Mouse (Mus musculus): ENCODE measurements around the gene Pigc.

DNA sequence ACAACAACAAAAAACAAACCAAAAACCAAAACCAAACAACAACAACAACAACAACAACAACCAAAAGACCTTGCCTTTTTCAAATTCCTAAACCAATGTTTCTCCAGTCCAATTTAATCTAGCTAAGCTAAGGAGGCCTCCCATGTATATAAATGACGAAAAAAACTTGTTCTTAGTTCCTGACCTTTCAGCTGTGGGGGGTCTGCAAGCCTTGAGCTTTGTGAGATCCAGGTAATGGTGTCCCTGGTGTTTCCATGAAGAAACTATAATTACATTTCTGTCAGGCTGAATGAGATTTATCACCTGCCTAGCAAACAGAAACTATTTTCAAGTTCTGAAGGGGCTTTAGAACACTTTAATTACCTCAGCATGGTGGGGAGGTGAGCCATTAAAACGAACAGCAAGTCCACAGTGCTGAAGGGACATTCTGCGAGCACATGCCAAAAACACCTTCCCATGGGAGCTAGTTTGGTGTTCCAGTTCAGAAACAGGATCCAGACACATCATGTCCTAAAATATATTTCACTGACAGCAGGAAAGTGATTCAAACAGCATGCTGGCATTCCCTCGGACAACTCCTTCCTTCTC lies 15.1 kb downstream of the Pigc start:
- TF ChIP-seq POLR2A (IDR thresholded peaks at IDR 0.05; ENCODE audit: insufficient read length, low read depth) (no peak), E2F4 (IDR thresholded peaks at IDR 0.05; ENCODE audit: insufficient read depth) (no peak)

Data from myocyte (in vitro differentiated cells).